Mouse (Mus musculus) lung, adult 2 months (tissue): ENCODE data around the gene Ndufa6.

Experiments used
- CTCF ChIP-seq: fragments of 200-500 bp; IDR thresholded peaks from 2 replicates; pipeline ENCODE4 v1.5.1; 2011; ENCODE audit warnings: mild to moderate bottlenecking, low read length, control low read depth; ENCODE audit not compliant: insufficient read depth
- POLR2A ChIP-seq: fragments of 200-500 bp; IDR thresholded peaks from 2 replicates; pipeline ENCODE4 v1.6.1; 2011; ENCODE audit warnings: low read depth, mild to moderate bottlenecking, control low read depth, low read length, borderline replicate concordance; ENCODE audit errors: extremely low read depth

GRCm38 (mm10) chr15:82402741-82403140 lies 48.6 kb upstream of the Ndufa6 start:
- no peak for TF ChIP-seq POLR2A
- no peak for TF ChIP-seq CTCF
